Mouse (Mus musculus) myocyte (in vitro differentiated cells): ENCODE measurements around the gene Drosha.

Experiments
- CEBPB ChIP-seq: IDR thresholded peaks from 2 replicates; pipeline ENCODE4 v1.6.1; 2011; ENCODE audit warnings: mild to moderate bottlenecking, moderate library complexity; ENCODE audit not compliant: poor library complexity, insufficient read depth, severe bottlenecking
- E2F4 ChIP-seq: IDR thresholded peaks from one replicate; pipeline ENCODE4 v1.6.1; 2011; ENCODE audit warnings: mild to moderate bottlenecking, control low read depth, moderate library complexity; ENCODE audit not compliant: insufficient read depth
- MAX ChIP-seq: IDR thresholded peaks from one replicate; pipeline ENCODE4 v1.6.1; 2011; ENCODE audit warnings: low read depth, mild to moderate bottlenecking, control low read depth
- MYOG ChIP-seq, 3 experiments: IDR thresholded peaks; one replicate each; pipeline ENCODE4 v1.6.1; 2011; ENCODE audit warnings: control low read depth in 2 of 3, low read depth in 2 of 3, mild to moderate bottlenecking in 2 of 3; ENCODE audit not compliant: insufficient read length in 2 of 3, control insufficient read depth in 1 of 3, insufficient read depth in 1 of 3
- POLR2A ChIP-seq: IDR thresholded peaks from one replicate; pipeline ENCODE4 v1.6.1; 2011; ENCODE audit warnings: low read depth, mild to moderate bottlenecking, control low read depth, moderate library complexity; ENCODE audit not compliant: insufficient read length
- POLR2AphosphoS2 ChIP-seq: IDR thresholded peaks from one replicate; pipeline ENCODE4 v1.6.1; 2011; ENCODE audit warnings: low read depth, control low read depth; ENCODE audit not compliant: insufficient read length
- SRF ChIP-seq: IDR thresholded peaks from one replicate; pipeline ENCODE4 v1.6.1; 2011; ENCODE audit warnings: low read depth; ENCODE audit not compliant: control insufficient read depth, insufficient read length
- TCF12 ChIP-seq: IDR thresholded peaks from one replicate; pipeline ENCODE4 v1.6.1; 2011; ENCODE audit warnings: mild to moderate bottlenecking, control low read depth; ENCODE audit not compliant: poor library complexity, insufficient read depth, severe bottlenecking
- USF1 ChIP-seq: IDR thresholded peaks from one replicate; pipeline ENCODE4 v1.6.1; 2011; ENCODE audit warnings: low read depth, mild to moderate bottlenecking, control low read depth, moderate library complexity

GRCm38 (mm10) chr15:12795909-12796470 lies 28.6 kb upstream of the Drosha start:
- TF ChIP-seq POLR2A (no peak), SRF (no peak), E2F4 (no peak), USF1 (no peak), MYOG (IDR thresholded peaks at IDR 0.05; ENCODE audit: control insufficient read depth in 1 of 3, insufficient read depth in 1 of 3, insufficient read length in 2 of 3, low read depth in 2 of 3) (no peak), CEBPB (no peak), TCF12 (no peak), MAX (no peak), POLR2AphosphoS2 (no peak)
